Mouse (Mus musculus) embryo, embryonic 9.5 days (tissue): ENCODE measurements around the gene Slc30a6.

Experiments used
- DNase-seq: peaks from one replicate; pipeline ENCODE4 v3.0.0-alpha.2; 2017; ENCODE audit errors: extremely low spot score

Slc30a6 gene

DNA sequence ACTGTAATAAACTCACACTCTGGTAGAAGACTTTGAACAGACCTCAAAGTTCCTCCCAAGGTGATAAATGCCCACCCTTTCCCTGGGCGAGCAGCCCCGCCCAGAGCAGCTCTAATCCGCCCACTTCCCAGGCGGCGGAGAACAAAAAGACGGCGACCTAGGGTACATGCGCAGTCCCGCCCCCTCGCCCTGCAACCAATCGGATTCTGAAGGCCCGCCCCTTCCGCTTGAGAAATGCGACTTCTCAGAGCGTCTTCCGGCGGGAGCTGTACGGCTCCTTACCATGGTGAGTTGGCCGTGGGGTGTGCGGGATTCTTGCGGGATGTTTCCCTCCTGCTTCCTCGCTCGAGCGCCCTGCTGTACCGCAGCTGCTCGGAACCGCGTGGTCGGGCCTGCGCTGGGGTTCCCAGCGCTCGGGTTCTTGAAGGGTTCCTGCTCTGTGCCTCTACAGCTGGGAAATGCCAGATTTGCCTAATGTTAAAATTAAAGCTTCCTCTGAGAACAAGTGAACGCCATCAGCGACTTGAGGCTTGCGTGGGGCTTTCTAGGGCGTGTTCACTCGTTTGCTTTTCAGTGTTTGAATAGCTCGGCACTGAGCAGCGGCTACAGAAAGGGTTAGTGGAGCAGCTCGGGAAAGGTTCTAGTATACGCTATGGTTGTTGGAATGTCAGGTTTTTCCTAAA lies at the start of gene Slc30a6:
Gene Slc30a6 (plus strand): TSS at position 226 of the 683 bp plus-strand sequence.
- peak; percentile 92 for DNase-seq

GRCm38 (mm10) chr17:74363592-74363991 lies 31.8 kb upstream of the Slc30a6 start:
- DNase-seq = no peak

GRCm38 (mm10) chr17:74376916-74377315 lies 18.5 kb upstream of the Slc30a6 start:
- no peak for DNase-seq

DNA sequence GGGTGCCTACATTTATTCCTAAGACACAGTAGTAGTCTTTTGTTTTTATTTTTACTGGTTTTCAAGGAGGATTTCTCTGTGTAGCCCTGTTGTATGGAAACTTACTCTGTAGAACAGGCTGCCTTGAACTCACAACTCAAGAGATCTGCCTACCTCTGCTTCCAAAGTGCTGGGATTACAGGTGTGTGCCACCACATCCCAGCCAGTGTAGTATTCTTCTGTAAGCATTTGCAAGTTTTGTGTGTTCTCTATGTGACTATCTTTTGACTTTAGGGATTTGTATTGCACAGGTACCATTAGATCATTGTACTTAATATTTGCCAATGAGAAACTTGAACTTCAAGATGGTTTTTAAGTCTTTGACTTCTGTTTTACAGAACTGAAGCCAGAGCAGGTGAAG lies 8.8 kb upstream of the Slc30a6 start:
- DNase-seq = no peak

DNA sequence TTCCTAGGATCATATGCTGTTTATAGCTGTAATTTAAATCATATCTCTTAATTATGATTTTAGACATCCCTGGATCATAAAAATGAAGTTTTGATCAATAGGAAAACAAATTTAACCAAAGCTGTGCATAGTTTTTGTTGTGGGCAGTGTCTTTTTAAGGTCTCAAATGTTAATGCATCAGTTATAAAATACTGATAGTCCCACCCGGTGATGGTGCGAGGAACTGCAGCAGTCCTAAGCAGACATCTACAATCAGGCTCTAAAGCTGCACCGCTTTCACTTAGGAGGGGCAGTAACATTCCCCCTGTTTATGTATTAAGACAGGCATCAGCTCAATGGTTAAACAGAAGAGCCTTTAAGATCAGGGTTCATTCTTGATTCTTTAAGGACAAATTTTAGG lies 5.6 kb upstream of the Slc30a6 start:
- DNase-seq = no peak

DNA sequence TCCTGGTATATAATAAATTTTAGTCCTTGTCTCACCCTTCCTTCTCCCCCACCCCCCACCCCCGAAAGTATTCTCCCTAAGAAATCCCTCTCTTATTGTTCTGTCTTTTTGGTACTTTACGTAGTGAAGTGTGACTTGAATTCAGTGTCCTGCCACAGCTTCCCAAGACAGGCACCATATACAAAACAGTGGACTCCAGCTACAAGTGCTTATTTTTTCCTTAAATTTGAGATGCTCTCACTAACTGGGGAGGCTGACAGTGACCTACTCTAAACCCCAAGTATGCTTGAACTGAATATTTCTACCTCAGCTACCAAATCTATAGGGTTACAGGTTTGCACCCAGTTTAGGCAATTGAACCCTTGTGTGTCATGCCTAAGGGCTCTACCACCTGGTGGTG lies 1.0 kb upstream of the Slc30a6 start:
- DNase-seq = no peak

- no peak for DNase-seq
Observed at GRCm38 (mm10) chr17:74394855-74395254, 553 bp upstream of the Slc30a6 start.

- DNase-seq = no peak
Observed at GRCm38 (mm10) chr17:74396766-74397165, 1.4 kb downstream of the Slc30a6 start.

DNA sequence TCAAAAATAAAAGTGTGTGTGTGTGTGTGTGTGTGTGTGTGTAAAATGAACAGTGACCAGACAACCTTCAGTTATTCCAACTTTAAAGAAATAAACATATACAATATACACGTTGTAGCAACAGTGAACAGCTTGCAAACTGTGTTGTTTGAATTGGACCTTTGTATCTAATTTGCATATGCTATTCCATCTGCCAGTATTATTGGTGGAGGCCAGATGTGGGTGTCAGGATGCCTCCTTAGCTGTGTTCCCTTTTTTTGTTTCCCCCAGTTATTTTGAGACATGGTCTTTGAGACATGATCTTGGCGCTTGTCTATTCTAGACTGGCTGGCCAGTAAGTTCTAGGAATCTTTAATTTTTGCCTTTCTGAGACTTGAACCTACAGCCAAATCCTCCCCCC lies 1.8 kb downstream of the Slc30a6 start:
- no peak for DNase-seq

DNA sequence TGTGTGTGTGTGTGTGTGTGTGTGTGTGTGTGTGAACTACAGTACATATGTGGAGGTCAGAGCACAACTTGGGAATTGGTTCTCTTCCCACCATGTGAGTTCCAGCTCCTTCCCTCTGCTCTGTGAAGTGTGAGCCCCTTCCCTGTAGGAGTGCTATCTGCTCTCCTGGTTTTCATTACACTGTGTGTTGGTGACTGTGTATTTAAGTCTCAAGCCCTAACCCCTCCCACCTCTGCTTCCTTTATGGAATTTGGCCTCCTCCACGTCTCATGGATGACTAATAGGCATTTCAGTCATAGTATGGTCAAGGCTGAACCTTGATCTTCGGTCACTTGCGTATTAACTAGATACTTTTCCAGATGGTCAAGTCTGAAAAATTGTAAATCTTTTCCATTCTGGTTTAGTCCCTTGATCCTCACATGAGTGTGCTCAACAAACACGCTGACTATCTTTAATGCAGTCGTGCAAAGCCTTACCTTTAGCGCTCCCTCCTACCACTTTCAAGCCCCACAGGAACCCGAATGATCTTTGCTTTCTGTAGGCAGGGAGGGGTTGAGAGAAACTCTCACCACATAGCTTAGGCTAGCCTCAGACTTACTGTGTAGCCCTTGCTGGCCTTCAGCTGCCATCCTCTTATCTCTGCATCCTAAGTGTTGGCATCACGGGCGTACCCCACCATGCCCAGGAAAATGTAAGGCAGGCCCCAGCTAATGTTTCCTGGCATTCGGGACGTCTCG lies 7.2 kb downstream of the Slc30a6 start:
- DNase-seq = no peak

DNA sequence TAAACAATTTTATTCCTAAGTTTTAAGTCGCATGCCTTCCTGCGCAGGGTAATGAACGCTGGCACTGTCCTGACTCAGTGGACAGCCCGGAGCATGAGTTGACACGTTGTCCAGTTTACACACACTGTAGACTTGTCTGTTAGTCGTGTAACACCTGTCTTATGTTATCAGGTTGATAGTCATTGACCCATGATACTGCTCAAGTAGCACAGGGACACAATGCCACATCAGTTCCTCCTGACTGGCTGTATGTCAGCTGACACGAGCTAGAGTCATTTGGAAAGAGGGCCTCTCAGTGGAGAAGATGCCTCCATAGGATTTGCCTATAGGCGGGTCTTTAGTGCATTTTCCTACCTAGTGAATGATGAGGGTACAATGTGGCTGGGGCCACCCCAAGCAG lies 11.1 kb downstream of the Slc30a6 start:
- no peak for DNase-seq

- DNase-seq = no peak
Observed at GRCm38 (mm10) chr17:74409722-74410121, 14.3 kb downstream of the Slc30a6 start.

- no peak for DNase-seq
Observed at GRCm38 (mm10) chr17:74413324-74413723, 17.9 kb downstream of the Slc30a6 start.

DNA sequence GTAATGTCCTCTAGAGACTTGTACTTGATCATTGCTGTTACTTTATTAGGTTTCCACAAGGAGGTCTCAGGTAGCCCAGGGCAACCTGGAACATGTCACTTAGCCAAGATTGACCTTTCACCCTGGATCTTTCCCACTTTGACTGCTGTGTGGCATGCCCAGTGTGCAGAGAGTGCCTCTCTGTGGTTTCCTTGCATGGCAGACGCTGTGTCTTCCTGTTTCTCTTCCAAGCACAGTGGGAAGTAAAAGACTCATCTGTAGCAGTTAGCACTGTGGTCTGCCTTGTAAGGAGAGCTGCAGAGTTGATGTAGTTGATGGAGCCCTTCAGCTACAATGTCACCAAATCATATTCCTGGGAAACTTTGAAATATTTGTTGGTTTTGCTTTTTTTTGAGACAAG lies 19.3 kb downstream of the Slc30a6 start:
- DNase-seq = no peak

- DNase-seq = no peak
Observed at GRCm38 (mm10) chr17:74416841-74417360, 21.5 kb downstream of the Slc30a6 start.

- DNase-seq = peak; percentile 40
Observed at GRCm38 (mm10) chr17:74418171-74418570, 22.8 kb downstream of the Slc30a6 start.

GRCm38 (mm10) chr17:74420656-74421055 lies 25.2 kb downstream of the Slc30a6 start:
- no peak for DNase-seq

DNA sequence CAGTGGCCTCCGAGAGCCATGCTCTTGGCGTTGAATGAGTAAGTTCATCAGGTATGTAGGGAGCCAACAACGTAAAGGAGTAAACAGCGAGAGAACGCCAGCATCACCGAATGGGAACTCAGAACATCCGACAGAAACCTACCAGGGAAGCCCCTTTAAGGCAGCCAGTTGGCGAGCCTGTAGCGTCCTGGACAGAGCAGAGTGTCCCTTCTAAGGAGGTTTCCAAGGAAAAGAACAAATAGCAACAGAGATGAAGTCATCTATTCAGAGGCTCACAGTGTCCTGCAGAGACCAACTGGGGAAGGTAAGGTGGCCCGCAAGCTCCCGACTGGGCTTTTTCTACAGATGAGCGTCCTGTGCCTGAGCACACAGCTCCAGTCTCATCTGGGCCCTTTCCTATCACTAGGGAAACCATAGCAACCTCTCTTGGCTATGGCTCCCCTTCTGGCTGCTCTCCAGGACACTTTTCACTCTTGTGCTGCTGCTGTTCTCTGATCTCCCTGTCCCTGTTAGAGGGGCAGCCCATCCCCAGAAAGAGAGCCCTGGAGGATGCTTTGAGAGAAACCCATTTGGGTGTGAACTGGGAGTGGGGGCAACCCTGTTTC lies 29.1 kb downstream of the Slc30a6 start:
- DNase-seq = no peak

DNA sequence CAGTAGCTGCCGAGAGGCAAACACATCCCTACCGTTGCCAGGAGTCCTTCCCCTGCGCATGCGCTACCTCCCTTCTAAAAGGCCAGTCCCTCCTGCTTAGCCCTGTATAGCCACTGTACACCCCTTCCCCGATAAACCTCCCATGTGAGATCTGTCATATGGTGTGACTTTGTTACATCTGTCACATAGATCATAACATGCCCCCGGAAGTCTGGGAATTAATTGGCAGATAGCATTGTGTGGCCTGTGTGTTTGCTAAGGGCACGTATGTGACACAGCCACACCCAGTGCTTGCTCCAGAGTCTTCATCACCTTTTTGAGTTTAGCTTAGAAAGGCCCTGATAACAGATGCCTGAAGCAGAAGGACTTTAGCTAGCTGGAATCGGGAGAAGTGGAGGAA lies 34.7 kb downstream of the Slc30a6 start:
- no peak for DNase-seq

DNA sequence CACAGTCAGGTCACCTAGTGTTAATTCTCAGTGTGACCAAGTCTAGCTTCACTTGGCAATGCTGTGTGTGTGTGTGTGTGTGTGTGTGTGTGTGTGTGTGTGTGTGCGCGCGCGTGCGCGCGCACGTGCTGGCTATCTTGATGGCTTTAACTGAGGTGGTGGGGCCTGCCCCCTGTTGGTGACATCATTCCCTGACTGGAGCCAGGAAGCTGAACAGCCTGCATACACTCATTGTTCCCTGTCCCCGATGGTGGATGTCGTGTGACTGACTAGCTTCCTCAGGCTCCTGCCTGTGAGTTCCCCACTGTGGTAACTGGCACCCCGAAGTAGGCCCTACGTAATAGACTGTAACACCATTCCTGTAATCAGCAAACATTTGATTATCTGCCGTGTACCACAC lies 36.1 kb downstream of the Slc30a6 start:
- DNase-seq = peak; percentile 10

GRCm38 (mm10) chr17:74432631-74433030 lies 37.2 kb downstream of the Slc30a6 start:
- DNase-seq = no peak

- DNase-seq = no peak
Observed at GRCm38 (mm10) chr17:74437762-74438161, 42.4 kb downstream of the Slc30a6 start.

GRCm38 (mm10) chr17:74440486-74440885 lies 45.1 kb downstream of the Slc30a6 start:
- no peak for DNase-seq
